Mouse (Mus musculus) MN1 (cell line): ENCODE measurements around the gene Inha.
A peak's percentile ranks its signal among the peaks of the same experiment; 100 is the strongest.

Source experiments
- DNase-seq: peaks from one replicate; pipeline ENCODE4 v3.0.0-alpha.2; 2016; ENCODE audit warnings: low spot score

Gene Inha

DNA sequence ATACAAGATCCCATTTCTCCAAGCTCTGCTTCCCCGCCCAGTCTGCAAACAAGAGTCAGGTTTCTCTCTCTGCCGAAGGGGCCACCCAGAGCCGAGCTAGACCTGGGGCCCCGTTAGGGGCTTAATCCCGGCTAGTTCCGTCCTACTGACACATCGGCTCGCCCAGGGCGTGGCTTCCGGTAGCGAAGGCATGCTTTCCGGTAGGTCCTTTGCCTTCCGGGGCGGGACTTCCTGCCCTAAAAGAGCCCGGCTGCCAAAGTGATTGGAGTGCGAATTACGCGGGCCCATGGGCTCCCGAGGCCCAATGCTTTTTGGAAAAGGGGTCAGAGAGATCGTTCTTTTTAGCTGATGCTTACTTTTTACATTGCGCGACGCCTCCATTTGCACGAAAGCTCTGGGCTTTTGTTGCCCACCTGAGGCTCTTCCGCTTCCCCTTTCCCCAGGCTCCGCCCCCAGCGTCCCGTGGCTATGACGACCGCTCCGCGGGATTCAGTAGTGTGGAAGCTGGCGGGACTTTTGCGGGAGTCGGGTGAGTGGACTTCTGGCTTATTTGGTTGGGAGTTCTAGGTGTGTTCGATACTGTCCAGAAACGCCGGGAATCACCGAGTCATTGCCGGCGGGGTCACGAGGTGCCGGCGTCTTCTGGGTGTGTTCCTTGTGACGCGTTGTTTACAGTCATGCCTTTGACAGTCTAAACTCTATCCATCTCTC, 14.6 kb downstream of the Inha start, which contains the start of gene Stk11ip:
Gene Stk11ip, plus strand, starts transcription at position 209 of the 711 bp plus-strand sequence.
- peak; percentile 92 for DNase-seq

- DNase-seq = no peak
Measured at GRCm38 (mm10) chr1:75524679-75525078, 17.8 kb downstream of the Inha start.

GRCm38 (mm10) chr1:75530546-75530945, 23.7 kb downstream of the Inha start:
- DNase-seq = peak; percentile 66

DNA sequence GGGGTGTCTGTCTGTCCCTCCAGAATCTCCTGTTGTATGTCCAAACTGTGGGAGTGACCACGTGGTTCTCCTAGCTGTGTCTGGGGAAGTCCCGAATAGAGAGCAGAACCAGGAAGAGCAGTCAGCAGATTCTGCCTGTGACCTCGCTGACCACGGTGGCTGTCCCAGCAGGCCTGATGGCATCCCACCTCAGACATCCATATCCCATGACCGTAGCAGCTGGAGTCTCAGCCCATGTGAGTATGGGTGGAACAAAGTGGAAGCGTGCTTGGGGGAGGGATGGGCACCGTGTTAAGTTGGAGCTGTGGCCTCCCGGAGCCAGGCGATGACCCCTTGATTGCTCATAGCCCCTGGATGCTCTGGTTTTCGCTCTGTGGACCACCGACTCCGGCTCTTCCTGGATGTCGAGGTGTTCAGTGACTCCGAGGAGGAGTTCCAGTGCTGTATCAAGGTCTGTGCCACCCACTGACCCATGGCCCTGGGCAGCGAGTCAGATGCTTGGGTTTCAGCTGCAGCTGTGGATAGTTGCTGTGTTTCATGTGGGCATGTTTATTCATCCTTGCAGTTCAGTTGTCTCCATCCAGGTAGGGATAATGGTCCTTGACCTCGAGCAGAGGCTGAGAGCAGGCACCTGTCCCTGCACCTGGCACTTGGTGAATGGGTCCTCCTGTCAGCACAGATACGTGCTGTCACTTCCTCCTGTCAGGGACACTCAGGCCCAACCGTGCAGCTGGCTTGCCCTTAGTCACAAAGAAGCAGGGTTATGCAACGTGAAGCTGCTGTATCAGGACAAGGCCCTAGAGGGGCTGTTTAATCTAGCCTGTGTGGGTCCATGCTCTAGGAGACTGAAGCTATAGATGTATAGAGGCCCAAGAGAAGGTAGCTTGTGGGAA, 25.6 kb downstream of the Inha start:
- DNase-seq = no peak

DNA sequence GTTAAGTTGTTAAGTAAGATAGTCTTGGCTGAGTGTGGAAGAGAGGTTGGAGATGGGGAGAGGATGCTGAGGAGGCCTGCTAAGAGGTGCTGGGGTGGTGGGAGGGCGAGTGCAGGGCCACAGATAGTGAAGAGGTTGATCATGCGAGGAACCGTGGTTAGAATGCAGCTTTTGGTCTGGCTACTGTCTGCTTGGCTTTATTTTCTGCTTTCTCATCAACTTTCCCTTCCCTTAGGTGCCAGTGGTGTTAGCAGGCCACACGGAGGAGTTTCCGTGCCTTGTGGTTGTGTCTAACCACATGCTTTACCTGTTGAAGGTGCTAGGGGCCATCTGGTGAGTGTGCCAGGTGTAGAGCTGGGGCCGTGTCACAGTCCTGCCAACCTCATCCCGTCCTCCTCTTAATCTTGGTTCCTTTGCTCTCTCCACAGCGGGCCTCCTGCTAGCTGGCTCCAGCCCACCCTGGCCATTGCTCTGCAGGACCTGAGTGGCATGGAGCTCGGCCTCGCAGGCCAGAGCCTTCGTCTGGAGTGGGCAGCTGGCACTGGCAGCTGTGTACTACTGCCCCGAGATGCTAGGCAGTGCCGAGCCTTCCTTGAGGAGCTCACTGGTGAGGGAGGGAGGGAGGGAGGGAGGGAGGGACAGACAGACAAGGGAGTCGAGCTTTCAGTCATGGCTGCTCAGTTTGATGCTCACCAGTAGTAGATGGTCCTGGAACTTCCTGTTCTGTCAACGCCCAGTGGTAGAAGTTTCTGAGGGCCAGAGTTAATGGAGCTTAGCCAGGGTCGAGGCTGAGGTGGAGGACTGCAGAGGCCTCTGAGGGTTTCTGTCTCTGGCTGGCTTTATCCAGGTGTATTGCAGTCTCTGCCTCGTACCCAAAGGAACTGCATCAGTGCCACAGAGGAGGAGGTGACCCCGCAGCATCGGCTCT, 26.7 kb downstream of the Inha start:
- no peak for DNase-seq

DNA sequence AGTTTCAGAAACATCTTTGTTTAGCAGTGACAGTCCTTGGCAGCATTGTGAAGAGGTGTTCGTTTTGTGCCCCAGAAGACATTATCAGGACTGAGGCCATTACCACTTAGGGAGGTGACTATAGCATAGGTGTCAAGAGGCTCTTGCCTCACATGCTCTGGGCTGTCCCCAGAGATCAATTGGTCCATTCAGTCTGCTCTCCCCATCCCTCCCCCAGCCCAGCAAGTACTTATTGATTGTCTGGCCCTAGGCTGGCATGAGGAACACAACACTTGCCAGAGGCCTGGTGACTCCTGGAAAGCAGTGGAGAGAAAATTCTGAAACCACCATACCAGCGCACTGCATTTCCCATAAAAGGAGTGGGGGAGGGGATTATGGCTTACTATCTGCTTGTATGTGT, 30.7 kb downstream of the Inha start:
- DNase-seq = no peak

DNA sequence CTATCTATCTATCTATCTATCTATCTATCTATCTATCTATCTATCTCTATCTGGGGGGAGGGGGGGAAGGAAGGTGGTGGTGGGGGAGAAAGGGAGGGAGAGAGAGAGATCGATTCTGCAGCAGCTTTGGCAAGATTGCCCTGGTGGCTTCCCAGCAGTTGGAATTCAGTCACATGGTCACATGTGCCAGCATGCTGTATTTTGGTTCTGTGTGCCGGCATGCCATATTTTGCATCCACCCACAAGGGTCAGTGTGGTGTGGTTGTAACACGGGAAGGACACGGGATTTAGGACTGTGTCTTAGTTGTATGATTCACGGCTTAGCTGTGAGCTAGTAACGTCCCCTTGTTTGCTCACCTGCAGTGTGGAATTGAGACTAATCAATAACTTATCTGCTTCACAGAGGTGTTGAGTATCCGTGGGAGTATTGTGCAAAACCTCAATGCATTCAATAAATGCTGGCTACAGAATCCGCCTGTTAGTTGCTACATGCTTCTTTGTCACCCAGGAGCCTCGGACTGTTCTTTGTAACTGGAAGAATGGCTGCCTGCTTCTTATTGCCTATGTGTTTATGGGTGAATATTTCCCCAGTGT, 31.8 kb downstream of the Inha start:
- DNase-seq = no peak

DNA sequence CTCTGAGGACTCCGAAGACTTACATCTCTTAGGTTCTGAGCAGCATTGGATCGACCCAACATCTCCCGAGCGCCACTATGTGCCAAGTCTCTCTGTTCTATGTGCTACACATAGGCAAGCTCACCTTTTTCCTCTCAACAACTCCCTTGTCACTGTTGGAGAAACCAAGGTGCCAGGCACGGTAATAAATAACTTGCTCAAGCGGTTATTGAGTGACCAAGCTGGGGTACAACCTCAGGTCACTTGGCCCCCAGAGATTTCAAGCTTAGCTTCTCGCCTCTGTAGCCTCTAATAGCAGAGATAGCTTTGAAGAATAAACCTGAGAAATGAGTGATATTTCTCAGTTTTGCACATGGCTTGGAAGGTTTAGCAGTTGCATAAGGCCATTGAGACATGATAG, 34.6 kb downstream of the Inha start:
- no peak for DNase-seq

GRCm38 (mm10) chr1:75544351-75544750, 37.5 kb downstream of the Inha start:
- no peak for DNase-seq

- DNase-seq = peak; percentile 80
Measured at GRCm38 (mm10) chr1:75545965-75546956, 39.4 kb downstream of the Inha start, which contains the start of gene Slc4a3. Slc4a3 (plus strand) TSS chr1:75546266.

- DNase-seq = no peak
Measured at GRCm38 (mm10) chr1:75547351-75547750, 40.5 kb downstream of the Inha start.

- no peak for DNase-seq
Measured at GRCm38 (mm10) chr1:75548083-75548482, 41.2 kb downstream of the Inha start.

DNA sequence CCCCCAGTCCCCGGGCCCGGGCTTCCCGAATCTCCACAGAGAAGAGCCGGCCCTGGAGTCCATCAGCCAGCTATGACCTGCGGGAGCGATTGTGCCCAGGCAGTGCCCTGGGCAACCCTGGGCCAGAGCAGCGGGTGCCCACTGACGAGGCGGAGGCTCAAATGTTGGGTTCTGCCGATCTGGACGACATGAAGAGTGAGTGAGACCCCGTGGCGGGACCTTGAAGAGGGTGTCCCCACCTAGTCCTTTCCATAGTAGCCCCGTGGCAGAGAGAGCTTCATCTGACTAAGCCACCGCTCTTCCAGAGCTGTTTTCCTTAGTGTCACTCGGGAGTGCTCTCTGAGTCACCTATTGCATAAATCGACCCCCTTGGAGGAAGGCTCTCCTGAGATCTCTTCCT, 42.0 kb downstream of the Inha start:
- no peak for DNase-seq

- no peak for DNase-seq
Measured at GRCm38 (mm10) chr1:75549289-75550279, 42.7 kb downstream of the Inha start.

DNA sequence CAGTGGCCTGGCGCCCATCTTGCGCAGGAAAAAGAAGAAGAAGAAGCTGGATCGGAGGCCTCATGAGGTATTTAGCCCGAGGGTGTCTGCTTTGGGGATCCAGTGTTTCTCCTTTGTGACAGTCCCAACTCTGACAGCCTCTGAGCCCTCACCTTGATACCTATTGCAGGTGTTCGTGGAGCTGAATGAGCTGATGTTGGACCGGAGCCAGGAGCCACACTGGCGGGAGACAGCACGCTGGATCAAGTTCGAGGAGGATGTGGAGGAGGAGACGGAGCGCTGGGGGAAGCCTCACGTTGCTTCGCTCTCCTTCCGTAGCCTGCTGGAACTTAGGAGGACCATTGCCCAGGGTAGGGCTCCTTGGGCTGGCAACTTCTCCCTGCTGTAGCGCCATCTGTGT, 43.7 kb downstream of the Inha start:
- no peak for DNase-seq

- no peak for DNase-seq
Measured at GRCm38 (mm10) chr1:75555680-75556079, 48.8 kb downstream of the Inha start.

GRCm38 (mm10) chr1:75556143-75556781, 49.4 kb downstream of the Inha start:
- no peak for DNase-seq

- no peak for DNase-seq
Measured at GRCm38 (mm10) chr1:75557041-75557440, 50.2 kb downstream of the Inha start.
